Mouse (Mus musculus) MEL (cell line): ENCODE measurements around the gene Slc22a5. TPM values are rescaled to one million over a fixed set of nuclear protein-coding genes. Genes with fewer than 3 reads are reported as not detected.
A peak's percentile ranks its signal among the peaks of the same experiment; 100 is the strongest.

Source experiments
- DNase-seq: peaks from one replicate; pipeline ENCODE4 v3.0.0; 2011; ENCODE audit warnings: low read depth, low spot score
- H3K27ac ChIP-seq: 2 replicates; pipeline ENCODE4 v1.5.1; 2012; ENCODE audit warnings: low read depth, mild to moderate bottlenecking, control low read depth, low read length, moderate library complexity; ENCODE audit not compliant: control insufficient read depth
- H3K27me3 ChIP-seq, 2 experiments: fragments of 150-350 bp in 1 of 2; sonication (generic) in 1 of 2; 2 replicates each; pipeline ENCODE4 v1.6.1; 2012; ENCODE audit warnings: low read length in 2 of 2, mild to moderate bottlenecking in 2 of 2, improper control_type of control experiment in 1 of 2, moderate library complexity in 1 of 2; ENCODE audit not compliant: insufficient read depth in 2 of 2, control insufficient read depth in 1 of 2
- H3K36me3 ChIP-seq, 2 experiments: 2 replicates each; pipeline ENCODE4 v1.6.1; 2012 to 2014; ENCODE audit warnings: low read length in 2 of 2, improper control_type of control experiment in 1 of 2, inconsistent platforms in 1 of 2, mild to moderate bottlenecking in 1 of 2; ENCODE audit not compliant: insufficient read depth in 2 of 2, control insufficient read depth in 1 of 2
- H3K4me1 ChIP-seq, 2 experiments: fragments of 150-350 bp in 1 of 2; sonication (generic) in 1 of 2; 2 replicates each; pipeline ENCODE4 v1.6.1; 2012; ENCODE audit warnings: low read length in 2 of 2, improper control_type of control experiment in 1 of 2, mild to moderate bottlenecking in 1 of 2; ENCODE audit not compliant: insufficient read depth in 2 of 2, control insufficient read depth in 1 of 2
- H3K4me3 ChIP-seq, 2 experiments: fragments of 150-350 bp in 1 of 2; sonication (generic) in 1 of 2; 2 replicates each; pipeline ENCODE4 v1.5.1; 2012; ENCODE audit warnings: low read depth in 2 of 2, low read length in 2 of 2, mild to moderate bottlenecking in 2 of 2, moderate library complexity in 2 of 2, control low read depth in 1 of 2, improper control_type of control experiment in 1 of 2; ENCODE audit not compliant: control insufficient read depth in 1 of 2, insufficient read depth in 1 of 2
- H3K79me2 ChIP-seq: 2 replicates; pipeline ENCODE4 v1.6.1; 2012; ENCODE audit warnings: mild to moderate bottlenecking, low read length, moderate library complexity; ENCODE audit not compliant: control insufficient read depth, poor library complexity, insufficient read depth
- H3K9ac ChIP-seq: 2 replicates; pipeline ENCODE4 v1.6.1; 2012; ENCODE audit warnings: low read depth, mild to moderate bottlenecking, control low read depth, low read length, moderate library complexity; ENCODE audit not compliant: control insufficient read depth, poor library complexity, severe bottlenecking
- H3K9me3 ChIP-seq: fragments of 150-350 bp; sonication (generic); replicated peaks from 2 replicates; pipeline ENCODE4 v1.6.1; 2012; ENCODE audit warnings: mild to moderate bottlenecking, low read length, improper control_type of control experiment, moderate library complexity; ENCODE audit not compliant: insufficient read depth
- EP300 ChIP-seq, 2 experiments: IDR thresholded peaks; 2 replicates each; pipeline ENCODE4 v1.6.1; 2011; ENCODE audit warnings: improper control_type of control experiment in 2 of 2, low read length in 2 of 2, low read depth in 1 of 2, mild to moderate bottlenecking in 1 of 2
- ETS1 ChIP-seq: IDR thresholded peaks from 2 replicates; pipeline ENCODE4 v1.6.1; 2012; ENCODE audit warnings: low read depth, mild to moderate bottlenecking, inconsistent platforms, low read length, improper control_type of control experiment, moderate library complexity
- MAFK ChIP-seq: IDR thresholded peaks from 2 replicates; pipeline ENCODE4 v1.6.1; 2011; ENCODE audit warnings: low read depth, mild to moderate bottlenecking, low read length, improper control_type of control experiment, borderline replicate concordance
- MAX ChIP-seq: IDR thresholded peaks from 2 replicates; pipeline ENCODE4 v1.6.1; 2011; ENCODE audit warnings: low read length, improper control_type of control experiment
- MXI1 ChIP-seq: IDR thresholded peaks from 2 replicates; pipeline ENCODE4 v1.6.1; 2011; ENCODE audit warnings: mild to moderate bottlenecking, low read depth, low read length, improper control_type of control experiment
- MYC ChIP-seq: IDR thresholded peaks from 2 replicates; pipeline ENCODE4 v1.6.1; 2011; ENCODE audit warnings: low read depth, mild to moderate bottlenecking, low read length, improper control_type of control experiment, moderate library complexity
- POLR2AphosphoS5 ChIP-seq: IDR thresholded peaks from 2 replicates; pipeline ENCODE4 v1.6.1; 2012; ENCODE audit warnings: low read depth, borderline replicate concordance, mild to moderate bottlenecking, inconsistent platforms, low read length, moderate library complexity, mixed read lengths
- RCOR1 ChIP-seq: IDR thresholded peaks from 2 replicates; pipeline ENCODE4 v1.6.1; 2012; ENCODE audit warnings: low read depth, mild to moderate bottlenecking, inconsistent platforms, low read length, improper control_type of control experiment
- SMC3 ChIP-seq: IDR thresholded peaks from 2 replicates; pipeline ENCODE4 v1.6.1; 2011; ENCODE audit warnings: low read depth, low read length, improper control_type of control experiment
- TAL1 ChIP-seq: IDR thresholded peaks from 2 replicates; pipeline ENCODE4 v1.6.1; 2012; ENCODE audit warnings: mild to moderate bottlenecking, inconsistent platforms, low read length, moderate library complexity, mixed read lengths
- TBP ChIP-seq: IDR thresholded peaks from 2 replicates; pipeline ENCODE4 v1.8.0; 2011; ENCODE audit warnings: low read depth, low read length, improper control_type of control experiment
- USF1 ChIP-seq: IDR thresholded peaks from 2 replicates; pipeline ENCODE4 v1.6.1; 2014; ENCODE audit warnings: low read depth, mild to moderate bottlenecking, inconsistent platforms, low read length, improper control_type of control experiment, moderate library complexity
- ZC3H11A ChIP-seq: IDR thresholded peaks from 2 replicates; pipeline ENCODE4 v1.6.1; 2012; ENCODE audit warnings: low read depth, mild to moderate bottlenecking, inconsistent platforms, low read length, improper control_type of control experiment
- ZMIZ1 ChIP-seq: IDR thresholded peaks from 2 replicates; pipeline ENCODE4 v1.6.1; 2012; ENCODE audit warnings: low read depth, mild to moderate bottlenecking, inconsistent platforms, low read length, improper control_type of control experiment, moderate library complexity
- polyA plus RNA-seq, 2 experiments: library from polyadenylated mRNA; stranded (reverse) in 1 of 2; unstranded in 1 of 2; fragments of >175 nt in 1 of 2; fragments of >200 nt in 1 of 2; gene quantifications; 2 replicates each; pipeline versions ENCODE4 v1.2.1 to v1.2.4; 2012; ENCODE audit warnings: low replicate concordance in 2 of 2, low read depth in 1 of 2; ENCODE audit not compliant: insufficient read length in 2 of 2, insufficient read depth in 1 of 2, missing spikeins in 1 of 2
- total RNA-seq: library from RNA; depleted of rRNA; stranded (reverse); fragments of 300-350 nt; gene quantifications from 2 replicates; pipeline ENCODE4 v1.2.3, GENCODE M21; 2012

Slc22a5 gene
- total and polyA plus RNA-seq, 3 experiments, result 11.8 to 12.5 TPM; not detected in 1

DNA sequence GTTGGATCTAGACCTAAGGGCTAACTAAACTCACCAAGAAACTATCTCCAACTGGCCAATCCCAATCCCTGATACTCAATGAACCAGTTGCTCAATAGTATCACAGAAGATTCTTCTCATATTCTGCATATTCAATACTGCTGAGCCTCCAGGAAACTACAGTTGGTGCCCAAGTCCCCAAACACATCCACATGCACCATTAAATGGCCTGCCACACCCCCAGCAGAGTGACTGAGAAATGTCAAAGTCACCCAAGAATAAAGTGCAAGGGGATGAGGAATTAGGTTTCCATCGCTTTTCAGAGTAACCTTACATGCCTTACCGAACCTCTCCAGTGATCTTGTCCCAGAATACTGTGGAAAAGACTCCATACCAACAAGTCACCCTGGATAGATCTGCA, 1.2 kb downstream of the Slc22a5 start:
- peaks cover 14 to 24% of the 10 kb centered on the region in 2 experiments for H3K4me1 ChIP-seq
- no peaks in the 10 kb centered on the region for H3K9me3 ChIP-seq
- no peak overlapping the region; a peak in 1 of 4 replicates for H3K4me3 ChIP-seq
- no peak overlapping the region for H3K27ac ChIP-seq
- H3K27me3 ChIP-seq, result no peaks in the 10 kb centered on the region
- H3K9ac ChIP-seq, result no peak overlapping the region
- H3K36me3 ChIP-seq, result peaks cover 0 to 33% of the 10 kb centered on the region in 2 experiments; a peak in 2 of 4 replicates
- DNase-seq, result no peak
- H3K79me2 ChIP-seq, result peaks cover 10% of the 10 kb centered on the region
- TF ChIP-seq MXI1, result peak; percentile 43; the same call in 1 of the 2 replicates
- no peak for TF ChIP-seq SMC3

DNA sequence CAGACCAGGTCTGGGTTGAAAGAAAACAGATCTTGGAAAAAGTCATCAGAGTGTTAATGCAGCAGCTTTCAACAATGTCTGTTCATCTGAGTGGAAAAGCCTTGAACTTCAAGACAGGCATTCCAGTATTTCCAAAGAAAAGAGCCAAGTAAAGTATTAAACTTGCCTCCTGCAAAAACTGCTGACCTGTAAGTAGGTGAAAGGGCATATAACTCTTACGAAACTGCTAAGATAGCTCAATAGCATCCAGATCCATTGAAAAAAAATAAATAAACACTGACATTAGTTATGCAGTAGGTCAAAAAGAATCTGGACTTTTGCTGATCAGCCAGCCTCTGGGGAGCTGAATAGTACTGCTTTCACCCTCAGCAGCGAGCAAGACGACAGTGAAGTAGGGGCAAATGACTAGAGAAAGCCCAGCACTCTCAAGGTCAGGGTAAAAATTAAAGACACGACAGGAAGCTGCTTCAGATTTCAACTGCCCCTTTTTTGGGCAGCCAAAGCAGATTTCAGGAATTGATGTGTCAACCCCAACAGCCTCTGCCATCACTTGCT, 2.3 kb downstream of the Slc22a5 start:
- Histone ChIP-seq H3K27ac (no peak overlapping the region), H3K9ac (no peak overlapping the region), H3K4me3 (no peak overlapping the region), H3K27me3 (no peaks in the 10 kb centered on the region), H3K4me1 (peaks cover 14 to 27% of the 10 kb centered on the region in 2 experiments), H3K79me2 (peaks cover 10% of the 10 kb centered on the region), H3K36me3 (peaks cover 0 to 38% of the 10 kb centered on the region in 2 experiments; a peak in 2 of 4 replicates), H3K9me3 (no peaks in the 10 kb centered on the region)
- DNase-seq, result no peak
- no peak for TF ChIP-seq EP300 (IDR thresholded peaks at IDR 0.05; ENCODE audit: low read depth in 1 of 2, low read length in 2 of 2)
- no peak for TF ChIP-seq USF1
- no peak for TF ChIP-seq TAL1
- no peak for TF ChIP-seq ZC3H11A
- TF ChIP-seq ZMIZ1, result no peak
- TF ChIP-seq TBP, result no peak
- no peak for TF ChIP-seq SMC3
- no peak for TF ChIP-seq POLR2AphosphoS5
- no peak for TF ChIP-seq MYC
- no peak for TF ChIP-seq MAX

DNA sequence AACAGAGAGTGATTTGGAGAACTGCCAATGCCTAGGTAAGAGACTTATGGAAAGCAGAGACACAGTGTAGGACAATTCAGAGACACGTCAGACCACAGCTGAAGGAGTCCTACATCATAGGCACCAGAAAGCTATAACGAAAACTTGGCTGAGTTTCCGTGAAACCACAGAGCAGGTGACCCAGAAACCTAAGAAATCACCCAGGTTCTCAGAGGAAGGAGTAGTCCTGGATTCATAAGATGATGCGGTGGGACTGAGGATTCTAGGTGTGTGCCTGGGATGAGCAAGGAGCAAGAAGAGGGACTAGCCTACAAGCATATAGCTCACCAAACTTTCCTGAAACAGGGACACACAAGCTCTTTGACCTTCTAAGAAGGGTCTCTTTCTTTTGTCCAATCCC, 3.2 kb downstream of the Slc22a5 start:
- Histone ChIP-seq H3K4me3 (no peak overlapping the region), H3K79me2 (peaks cover 10% of the 10 kb centered on the region), H3K27ac (no peak overlapping the region), H3K36me3 (peaks cover 0 to 34% of the 10 kb centered on the region in 2 experiments; a peak in 2 of 4 replicates), H3K27me3 (no peaks in the 10 kb centered on the region), H3K4me1 (peaks cover 14 to 25% of the 10 kb centered on the region in 2 experiments), H3K9me3 (no peaks in the 10 kb centered on the region), H3K9ac (no peak overlapping the region)
- no peak for TF ChIP-seq ETS1
- TF ChIP-seq MAFK, result no peak
- no peak for TF ChIP-seq POLR2AphosphoS5
- no peak for TF ChIP-seq RCOR1
- no peak for TF ChIP-seq USF1
- TF ChIP-seq TBP, result no peak
- no peak for DNase-seq
